Mouse (Mus musculus): ENCODE results near the gene Pin1.
"Not testable (repeated sequence)": the region's sequence is repeated elsewhere in the genome, so short reads cannot be mapped to it uniquely, and the experiment has no call there.

The Pin1 gene

DNA sequence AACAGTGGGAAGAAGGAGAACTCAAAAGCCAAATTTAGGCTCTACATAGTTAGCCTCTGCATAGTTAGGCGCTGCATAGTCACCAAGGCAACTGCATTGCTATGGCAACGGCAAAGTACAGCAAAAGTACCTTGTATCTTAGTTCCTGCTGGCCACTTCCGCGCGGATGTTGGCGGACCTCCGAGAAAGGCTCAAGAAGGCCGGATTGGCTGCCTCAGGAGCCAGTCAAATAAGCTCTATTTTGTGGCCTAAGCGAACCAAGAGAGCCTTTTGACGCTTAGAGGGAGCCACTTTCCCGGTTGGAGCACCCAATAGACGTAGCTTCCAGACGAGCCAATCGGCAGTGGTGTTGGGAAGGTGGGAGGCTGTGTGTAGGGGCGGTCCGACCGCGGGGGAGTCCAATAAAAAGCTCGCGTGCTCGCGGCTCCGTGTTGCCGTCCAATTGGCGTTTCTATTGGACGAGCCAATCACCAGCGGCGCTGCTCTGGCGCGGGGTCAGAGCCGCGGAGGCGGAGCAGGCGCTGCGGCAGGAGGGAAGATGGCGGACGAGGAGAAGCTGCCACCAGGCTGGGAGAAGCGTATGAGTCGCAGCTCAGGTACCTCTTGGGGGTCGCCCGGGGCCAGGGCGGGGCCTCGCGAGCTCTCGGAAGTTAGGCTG is at the start of gene Pin1:
TSS of gene Pin1 (plus strand) at position 494 of the 658 bp plus-strand sequence.
- peak; percentile 100 for DNase-seq (ENCODE audit: low read depth, low spot score)

DNA sequence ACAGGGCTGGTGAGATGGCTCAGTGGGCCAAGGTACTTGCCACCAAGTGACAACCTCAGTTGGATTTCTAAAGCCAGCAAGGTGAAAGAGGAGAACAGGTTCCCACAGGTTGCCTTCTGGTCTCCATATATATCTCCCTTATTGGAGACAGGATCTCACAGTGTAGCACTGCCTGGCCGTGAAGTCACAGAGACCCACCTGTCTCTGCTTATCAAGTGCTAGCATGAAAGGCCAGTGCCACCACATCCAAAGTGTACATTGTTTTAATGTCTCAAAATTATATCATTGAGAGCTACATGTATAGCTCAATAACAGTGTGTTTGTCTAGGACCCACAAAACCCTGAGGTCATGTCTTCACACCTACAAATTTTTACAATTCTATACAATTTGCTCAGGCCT is 45.6 kb upstream of the Pin1 start:
- DNase-seq (ENCODE audit: low read depth, low spot score) = no peak

DNA sequence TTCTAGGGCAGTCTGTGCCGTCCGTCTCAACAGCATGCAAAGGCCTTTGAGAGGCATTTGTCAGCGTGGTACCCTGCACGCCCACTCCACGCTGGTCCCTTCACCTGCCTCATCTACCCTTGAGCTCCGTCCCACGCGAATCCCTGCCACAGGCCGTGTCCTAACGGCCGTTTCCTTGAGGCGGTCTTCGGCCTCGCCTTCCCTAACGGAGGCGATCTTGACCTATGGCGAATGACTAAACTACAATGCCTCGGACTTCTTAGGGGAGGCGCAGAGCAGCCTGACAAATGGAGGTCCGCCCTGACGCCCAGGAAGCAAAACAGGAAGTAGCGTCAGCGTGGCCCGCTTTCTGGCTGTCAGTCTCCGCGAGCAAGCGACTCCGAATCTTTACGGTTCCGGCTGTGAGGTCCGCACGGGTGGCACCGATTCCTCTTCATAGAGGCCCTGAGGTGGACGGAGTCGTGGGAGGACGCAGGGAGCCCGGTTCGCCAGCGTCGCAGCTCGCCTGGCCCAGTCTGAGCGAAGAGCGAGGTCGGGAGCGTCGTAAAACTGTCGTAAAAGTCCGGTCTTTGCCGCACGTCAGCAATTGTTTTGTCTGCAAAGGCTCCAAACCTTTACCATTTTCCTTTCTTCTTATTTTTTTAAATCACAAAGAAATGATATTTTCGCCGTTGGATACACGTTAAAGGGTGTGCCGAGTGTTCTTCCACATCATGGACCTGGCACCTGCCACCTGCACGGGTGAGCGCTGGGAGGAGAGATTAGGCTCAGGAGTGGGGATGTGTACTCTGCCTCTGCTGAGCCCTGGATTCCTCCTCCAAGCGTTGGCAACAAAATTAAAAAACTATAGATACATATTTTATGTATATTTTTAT is 44.6 kb upstream of the Pin1 start:
- DNase-seq (ENCODE audit: low read depth, low spot score) = peak; percentile 95

DNA sequence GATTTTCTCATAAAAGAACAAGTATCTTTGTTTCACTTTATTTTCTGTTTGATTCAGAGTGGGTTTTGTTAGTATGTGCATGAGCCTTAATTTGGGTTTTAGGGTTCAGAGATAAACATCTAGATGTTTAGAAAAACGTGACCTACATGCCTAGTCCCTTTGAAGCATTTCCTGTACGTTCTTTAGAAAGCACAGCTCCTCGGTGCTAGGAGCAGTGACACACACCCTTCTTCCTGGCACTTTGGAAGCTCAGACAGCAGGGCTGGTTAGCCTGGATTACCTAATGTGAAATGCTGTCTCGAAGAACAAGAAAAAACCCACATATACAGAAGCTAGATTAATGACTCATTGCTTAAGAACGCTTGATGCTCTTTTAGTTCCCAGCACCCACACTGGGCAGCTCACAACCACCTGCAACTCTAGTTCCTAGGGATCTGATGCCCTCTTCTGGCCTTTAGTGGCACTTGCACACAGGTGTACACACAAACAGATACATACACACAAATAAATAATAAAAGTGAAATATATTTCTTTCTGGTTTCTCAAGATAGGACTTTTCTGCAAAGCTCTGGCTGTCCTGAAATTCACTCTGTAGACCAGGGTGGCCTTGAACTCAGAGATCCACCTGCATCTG is 41.9 kb upstream of the Pin1 start:
- peak; percentile 58 for DNase-seq (ENCODE audit: low read depth, low spot score)

DNA sequence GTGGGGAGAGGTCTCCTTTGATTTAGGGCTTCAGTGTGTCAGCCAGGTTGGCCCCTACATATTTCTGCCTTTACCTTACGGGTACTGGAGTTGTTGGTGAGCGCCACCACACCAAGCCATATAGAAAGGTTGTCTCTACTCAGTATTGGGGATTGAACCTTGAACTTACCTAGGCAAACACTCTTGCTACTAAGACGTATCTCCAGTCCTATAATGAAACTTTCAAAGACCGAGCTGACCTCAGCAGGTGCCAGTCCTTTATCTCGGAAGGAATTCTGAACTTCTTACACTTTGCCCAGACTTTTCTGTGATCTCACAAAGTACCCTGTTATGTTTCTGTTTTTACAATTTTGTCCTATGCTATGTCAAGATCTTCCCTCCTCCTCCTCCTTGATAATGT is 39.9 kb upstream of the Pin1 start:
- no peak for DNase-seq (ENCODE audit: low read depth, low spot score)

DNA sequence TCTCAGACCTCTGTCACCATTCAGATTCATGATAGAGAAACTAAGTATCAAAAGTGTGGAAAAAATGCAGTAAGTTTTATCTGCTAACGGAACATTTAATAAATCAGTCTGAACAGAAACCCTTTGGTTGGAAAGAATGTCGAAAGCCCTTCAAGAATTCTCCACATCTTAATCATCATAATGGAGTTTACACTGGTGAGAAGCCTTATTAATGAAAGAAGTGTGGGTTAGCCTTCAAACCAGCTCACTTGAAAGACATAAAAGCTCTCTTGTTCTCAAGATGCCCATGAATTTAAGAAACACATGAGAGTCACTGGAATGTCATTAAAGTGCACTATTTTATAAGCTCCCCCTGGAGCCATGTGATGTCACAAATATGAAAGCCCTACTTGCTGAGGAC is 35.2 kb upstream of the Pin1 start:
- DNase-seq (ENCODE audit: low read depth, low spot score) = no peak

DNA sequence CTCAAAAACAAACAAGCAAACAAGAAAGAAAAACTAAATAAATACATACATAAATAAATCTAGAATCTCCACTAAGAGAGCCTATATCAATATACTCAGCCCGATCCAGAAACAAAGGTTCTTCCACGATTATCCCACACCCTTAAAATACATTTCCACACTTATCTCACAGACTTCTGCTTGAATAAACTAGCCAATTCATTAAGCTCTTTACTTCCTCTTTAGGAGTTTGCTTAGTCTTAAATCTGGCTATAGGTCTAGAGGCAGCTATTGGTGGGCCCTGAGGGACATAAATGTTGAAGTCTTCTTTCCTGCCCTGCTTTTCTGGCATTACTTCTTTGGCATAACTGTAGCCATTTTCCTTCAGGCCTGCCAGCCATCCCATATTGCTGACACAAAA is 20.6 kb upstream of the Pin1 start:
- DNase-seq (ENCODE audit: low read depth, low spot score) = no peak

GRCm38 (mm10) chr9:20635676-20636075 is 16.2 kb upstream of the Pin1 start:
- not testable (repeated sequence) for DNase-seq (ENCODE audit: low read depth, low spot score)

DNA sequence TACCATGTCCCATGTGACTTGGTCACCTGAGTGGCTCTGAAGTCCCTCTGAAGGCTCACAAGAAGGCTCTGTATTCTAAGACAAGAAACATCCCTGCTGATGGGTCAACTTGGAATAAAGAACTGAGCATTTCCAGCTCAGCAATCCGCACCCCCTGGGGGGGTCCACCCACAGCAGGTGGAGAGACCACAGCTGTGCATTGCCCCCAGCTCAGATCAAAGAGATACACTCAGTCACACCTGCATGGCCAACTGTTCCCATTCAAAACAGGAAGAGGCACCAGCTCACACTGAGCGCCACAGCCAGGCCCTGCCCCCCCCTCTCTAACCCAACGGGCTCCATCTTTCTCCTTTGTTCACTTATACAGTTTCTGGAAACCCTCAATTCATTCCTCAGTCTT is 15.6 kb upstream of the Pin1 start:
- DNase-seq (ENCODE audit: low read depth, low spot score) = peak; percentile 31

DNA sequence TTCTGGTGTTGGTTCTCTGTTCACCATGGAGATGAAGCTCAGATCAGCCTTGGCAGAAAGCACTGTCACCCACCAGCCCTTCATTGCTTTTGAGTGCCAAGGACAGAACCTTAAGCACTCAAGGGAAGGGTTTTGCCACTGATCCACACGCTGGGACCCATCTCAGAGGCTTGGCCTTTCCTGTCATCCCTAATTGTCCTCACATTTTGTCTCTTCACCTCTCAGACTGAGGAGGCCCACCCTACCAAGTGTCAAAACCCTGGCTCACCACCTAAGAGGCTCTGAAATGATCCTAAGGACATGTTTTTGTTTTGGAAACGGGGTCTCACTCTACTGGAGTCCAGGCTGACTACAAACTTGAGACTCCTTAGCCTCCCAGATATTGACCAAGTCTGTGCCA is 15.1 kb upstream of the Pin1 start:
- no peak for DNase-seq (ENCODE audit: low read depth, low spot score)

- DNase-seq (ENCODE audit: low read depth, low spot score) = no peak
Measured at GRCm38 (mm10) chr9:20638552-20638951, 13.3 kb upstream of the Pin1 start.

DNA sequence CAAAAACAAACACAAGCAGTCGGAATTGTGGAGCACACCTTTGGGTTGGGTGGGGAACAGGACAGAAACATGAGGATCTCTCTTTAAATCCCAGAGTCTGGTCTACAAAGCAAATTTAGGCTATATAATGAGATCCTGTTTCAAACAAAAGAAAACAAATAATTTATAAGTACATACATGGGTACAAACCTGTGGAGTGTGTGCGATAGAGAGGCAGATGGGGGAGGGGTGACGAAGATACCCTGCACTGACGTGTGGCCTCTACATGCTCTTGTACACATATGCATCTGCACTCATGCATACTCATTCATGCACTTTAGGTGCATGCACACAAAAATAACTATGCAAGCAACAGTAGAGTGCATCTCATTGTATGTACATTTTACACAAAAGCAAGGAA is 12.4 kb upstream of the Pin1 start:
- no peak for DNase-seq (ENCODE audit: low read depth, low spot score)

GRCm38 (mm10) chr9:20641501-20641900 is 10.4 kb upstream of the Pin1 start:
- DNase-seq (ENCODE audit: low read depth, low spot score) = no peak

DNA sequence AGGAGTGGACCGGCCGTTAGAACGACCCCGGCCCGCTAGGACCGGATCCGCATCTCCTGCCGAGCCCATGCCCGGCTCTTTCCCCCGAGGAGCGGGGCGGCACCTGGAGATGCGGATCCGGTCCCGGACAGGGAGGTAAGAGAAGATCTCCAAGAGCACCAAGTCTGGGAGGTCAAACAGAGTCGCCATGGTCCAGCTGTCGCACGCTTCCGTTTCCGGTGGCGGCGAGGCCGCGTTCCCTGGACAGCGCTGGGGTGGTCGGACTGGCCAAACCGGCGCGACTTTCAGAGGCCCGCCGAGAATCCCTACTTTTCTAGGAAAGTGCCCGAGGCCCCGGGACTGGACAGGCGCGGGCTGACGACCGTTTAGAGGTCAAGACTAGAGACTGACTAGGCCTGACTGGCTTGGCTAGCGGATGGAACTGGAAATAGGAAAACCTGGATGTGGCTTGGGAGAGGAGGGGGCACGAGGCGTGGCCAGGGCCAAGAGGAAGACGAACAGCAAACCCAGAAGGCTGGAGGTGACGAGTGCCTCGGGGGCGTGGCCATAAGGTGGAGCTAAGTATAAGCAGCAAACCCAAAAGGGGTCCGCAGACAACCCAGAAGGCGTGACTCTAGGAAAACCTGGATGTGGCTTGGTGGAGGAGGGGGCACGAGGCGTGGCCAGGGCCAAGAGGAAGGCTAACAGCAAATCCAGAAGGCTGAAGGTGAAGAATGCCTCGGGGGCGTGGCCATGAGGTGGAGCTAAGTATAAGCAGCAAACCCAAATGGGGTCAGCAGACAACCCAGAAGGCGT is 9.6 kb upstream of the Pin1 start, which contains the start of gene Ubl5:
TSS of gene Ubl5 (plus strand) at position 778 of the 795 bp plus-strand sequence.
- DNase-seq (ENCODE audit: low read depth, low spot score) = peak; percentile 100

- DNase-seq (ENCODE audit: low read depth, low spot score) = peak; percentile 98
Measured at GRCm38 (mm10) chr9:20642896-20643466, 8.9 kb upstream of the Pin1 start.

DNA sequence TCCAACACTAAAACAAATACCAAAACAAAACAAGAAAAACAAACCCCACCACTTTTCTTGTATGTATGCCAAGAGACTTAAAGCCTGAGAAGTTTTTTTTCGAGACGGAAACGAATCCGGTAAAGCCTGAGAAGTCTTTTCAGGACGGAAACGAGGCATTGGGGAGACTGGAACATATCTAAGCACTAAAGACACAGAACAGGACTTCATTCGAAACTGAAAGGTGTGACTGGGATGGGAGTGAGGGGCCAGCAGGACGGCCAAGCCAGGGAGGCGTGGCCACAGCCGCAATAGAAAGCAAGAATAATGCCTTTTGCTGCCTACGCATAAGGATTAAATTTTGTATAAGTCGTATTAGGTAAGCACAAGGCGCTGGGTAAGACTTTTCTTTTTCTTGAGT is 8.1 kb upstream of the Pin1 start:
- DNase-seq (ENCODE audit: low read depth, low spot score) = no peak

DNA sequence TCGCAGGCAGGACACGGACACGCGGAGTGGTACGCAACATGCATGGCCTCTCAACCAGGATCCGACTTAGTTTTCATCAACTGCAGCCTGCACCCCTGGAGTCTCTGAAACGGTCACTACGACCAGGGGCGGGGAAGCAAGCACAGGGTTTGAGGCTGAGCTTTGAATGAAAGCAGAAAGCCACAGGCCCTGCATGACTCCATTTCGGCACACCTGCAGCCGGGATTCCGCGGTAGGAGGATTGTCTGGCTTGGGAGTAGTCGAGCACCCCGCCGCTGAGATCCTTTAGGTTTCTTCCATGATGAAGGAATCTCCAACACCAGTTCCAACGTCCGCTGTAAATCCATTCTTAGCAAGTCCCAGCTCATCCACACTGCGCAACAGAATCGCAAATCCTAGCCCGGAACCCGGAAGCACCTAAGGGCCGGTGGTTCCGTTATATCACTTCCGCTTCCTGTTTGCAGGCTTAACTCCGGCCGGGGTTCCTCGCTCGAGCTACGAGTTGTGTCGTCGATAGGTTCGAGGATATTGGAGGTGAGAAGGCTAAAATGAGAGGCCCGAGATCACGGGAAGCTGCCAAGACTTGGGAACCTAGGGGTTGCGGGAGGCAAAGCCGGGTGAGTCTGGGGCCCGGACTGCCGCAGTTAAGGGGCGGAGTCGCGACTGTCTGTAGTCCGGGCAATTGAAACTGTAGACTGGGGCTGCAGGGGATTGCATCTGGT is 7.4 kb upstream of the Pin1 start, which contains the start of gene Fbxl12:
TSS of gene Fbxl12 (minus strand) at position 408 of the 722 bp plus-strand sequence.
- peak; percentile 91 for DNase-seq (ENCODE audit: low read depth, low spot score)

- no peak for DNase-seq (ENCODE audit: low read depth, low spot score)
Measured at GRCm38 (mm10) chr9:20645121-20645520, 6.8 kb upstream of the Pin1 start.

GRCm38 (mm10) chr9:20652260-20652658 is 364 bp downstream of the Pin1 start:
- no peak for DNase-seq (ENCODE audit: low read depth, low spot score)

DNA sequence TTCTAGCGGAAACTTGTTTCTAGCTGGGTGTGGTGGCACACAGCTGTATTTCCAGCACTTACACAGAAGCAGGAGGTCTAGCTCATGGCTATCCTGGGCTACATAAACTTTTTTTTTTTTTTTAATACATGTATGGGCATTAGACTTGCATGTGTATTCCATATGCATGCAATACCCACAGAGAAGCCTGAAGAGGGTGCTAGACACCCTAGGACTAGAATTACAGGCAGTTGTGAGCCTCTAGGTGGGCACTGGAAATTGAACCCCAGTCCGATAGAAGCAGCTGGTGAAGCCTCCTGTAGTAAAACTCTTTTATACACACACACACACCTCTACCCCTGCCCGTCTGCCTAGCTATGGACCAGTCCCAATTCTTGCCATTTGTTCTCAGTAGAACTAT is 2.0 kb downstream of the Pin1 start:
- DNase-seq (ENCODE audit: low read depth, low spot score) = no peak

DNA sequence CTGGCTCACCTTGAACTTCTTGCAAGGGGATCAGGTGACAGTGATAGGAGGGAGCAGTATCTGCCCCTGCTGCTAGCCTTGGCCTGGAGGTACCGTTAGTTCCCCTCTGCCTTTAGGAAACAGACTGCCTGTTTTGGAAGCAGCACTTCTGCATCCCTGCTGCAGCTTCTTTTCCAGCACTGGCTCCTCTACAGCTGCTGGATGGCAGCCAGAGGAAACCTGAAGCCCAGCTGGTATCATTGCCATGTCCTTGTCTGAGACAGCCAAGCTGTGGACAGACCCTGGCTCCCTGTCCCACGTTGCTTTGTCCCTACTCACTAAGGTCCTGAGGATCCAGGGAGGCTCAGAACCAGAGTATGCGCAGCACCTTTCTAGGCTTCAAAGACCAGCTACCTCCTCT is 5.7 kb downstream of the Pin1 start:
- no peak for DNase-seq (ENCODE audit: low read depth, low spot score)

Data from R1 (cell line).